9 mouse cellular contexts compared by ENCODE assay signal in genomic region chr3:37642681-37643214, GRCm38 (mm10). TPM values are rescaled to one million over a fixed set of nuclear protein-coding genes. Genes with fewer than 3 reads are reported as not detected.
DNase-seq lines count a peak whose midpoint lies in the region; ATAC-seq and TF ChIP-seq lines count a peak whose summit lies in the region.
"Had no signal": no experiment of that assay in that cellular context is flagged by ENCODE, and none has a peak within 500 bp of the region (broad histone marks: within the 10 kb centered on the region; RNA-seq: fewer than 3 reads in every experiment).

No protein-coding gene starts in this region.

- H3K27ac ChIP-seq in embryonic facial prominence, embryonic 15.5 days (replicated peaks) = peak overlapping the region; percentile 95; the same call in 1 of the 2 replicates
- H3K27ac ChIP-seq in thymus, adult 2 months (ENCODE audit: control insufficient read depth, insufficient read depth, low read length) = no peak overlapping the region

- peak overlapping the region; percentile 61 for H3K4me2 ChIP-seq in embryonic facial prominence, embryonic 15.5 days (replicated peaks)

- TF ChIP-seq CTCF in thymus, adult 2 months (IDR thresholded peaks at IDR 0.05; ENCODE audit: borderline replicate concordance, control insufficient read depth, extremely low read depth, insufficient read depth, low read length, poor library complexity) = no peak

- DNase-seq in adrenal gland, postnatal 10 days = peak; percentile 16
- no peak for DNase-seq in adrenal gland, adult 8-10 months
- peak; percentile 68 for DNase-seq in heart, postnatal 25 days (ENCODE audit: low spot score)
- DNase-seq in kidney, postnatal 25 days = peak; percentile 70 to 80
- DNase-seq in skeletal muscle tissue, adult 2 months (ENCODE audit: low read depth, low spot score) = peak; percentile 72
- DNase-seq in urinary bladder, adult 18-20 months (ENCODE audit: low spot score in 2 of 2) = no peak
- no peak for DNase-seq in thymus, adult 2 months

- H3K4me3 ChIP-seq in embryonic facial prominence, embryonic 15.5 days (replicated peaks) = peak overlapping the region; percentile 86
- H3K4me3 ChIP-seq in thymus, adult 2 months (ENCODE audit: control insufficient read depth, insufficient read depth, low read length) = no peak overlapping the region
- H3K4me3 ChIP-seq: erythroblast, embryonic 14.5 days had no signal

- H3K36me3 ChIP-seq in embryonic facial prominence, embryonic 15.5 days = peaks cover 33% of the 10 kb centered on the region
- H3K36me3 ChIP-seq in thymus, adult 2 months (ENCODE audit: control insufficient read depth, insufficient read depth, low read length) = no peaks in the 10 kb centered on the region

- H3K9me3 ChIP-seq in embryonic facial prominence, embryonic 15.5 days (replicated peaks) = no peaks in the 10 kb centered on the region

- intact Hi-C loops in heart, postnatal 25 days (cut with DNase I) = loop anchor here (5.0 kb wide), 2 partner anchors 85 to 335 kb away; no protein-coding TSS in a partner anchor

- peaks cover 29% of the 10 kb centered on the region for H3K4me1 ChIP-seq in embryonic facial prominence, embryonic 15.5 days
- peaks cover 3% of the 10 kb centered on the region; the same call in 1 of the 2 replicates for H3K4me1 ChIP-seq in thymus, adult 2 months (replicated peaks; ENCODE audit: control insufficient read depth, insufficient read depth, low read length)

- WGBS in embryonic facial prominence, embryonic 15.5 days = 74% methylated on average over 21 of the region's 21 CpGs
- 96% methylated on average over 21 of the region's 21 CpGs for WGBS in thymus, adult 2 months

- H3K27me3 ChIP-seq in embryonic facial prominence, embryonic 15.5 days = no peaks in the 10 kb centered on the region
- H3K27me3 ChIP-seq in thymus, adult 2 months (ENCODE audit: control insufficient read depth, insufficient read depth, low read length) = no peaks in the 10 kb centered on the region

- no peak overlapping the region for H3K9ac ChIP-seq in embryonic facial prominence, embryonic 15.5 days

- TF ChIP-seq POLR2A in thymus, adult 2 months (IDR thresholded peaks at IDR 0.05; ENCODE audit: control insufficient read depth, extremely low read depth, insufficient read depth, low read length, poor library complexity) = no peak

- ATAC-seq in embryonic facial prominence, embryonic 15.5 days (ENCODE audit: insufficient number of reproducible peaks, low FRiP score, low TSS enrichment, low read depth) = no peak; the same call in 1 of the 2 replicates

RNA-seq across cellular contexts. Expression of gene Spry1, which starts 3.0 kb away (rescaled TPM):
- total RNA-seq in adrenal gland, postnatal 10 days (2021) = 10 to 100 TPM; 25.1 to 30.2 TPM
- total RNA-seq in adrenal gland, adult 8-10 months (2022) = 10 to 100 TPM; 22.4 to 42.8 (median 34.7) TPM
- polyA plus RNA-seq in embryonic facial prominence, embryonic 15.5 days (2015; fragmentation: Nextera tagmentation; extraction: Ambion mirVana) = 17.0 and 18.7 TPM in 2 replicates
- total RNA-seq in heart, postnatal 25 days (2021) = 10 to 100 TPM; 22.6 to 22.8 TPM
- polyA plus RNA-seq in thymus, adult 2 months (2012; rRNA removed) = 10.0 and 12.7 TPM in 2 replicates

Comparison
In these comparisons a context has a peak if more than half of its experiments do, and no peak if none do; other contexts are left out.
1. DNase-seq: peak in adrenal gland, postnatal 10 days (single experiment), heart, postnatal 25 days (single experiment), kidney, postnatal 25 days (2 of 2) and skeletal muscle tissue, adult 2 months (single experiment); none in adrenal gland, adult 8-10 months (single experiment), urinary bladder, adult 18-20 months (0 of 2) and thymus, adult 2 months (single experiment).